Comparison of ENCODE assay signal across 8 mouse cellular contexts in genomic region chr11:75254252-75254912, GRCm38 (mm10).
DNase-seq lines count a peak whose midpoint lies in the region; ATAC-seq lines count a peak whose summit lies in the region.

No protein-coding gene starts in this region.

- no peak overlapping the region for H3K4me3 ChIP-seq in intestine, embryonic 15.5 days (replicated peaks)
- peak overlapping the region; percentile 15 for H3K4me3 ChIP-seq in liver, embryonic 15.5 days (replicated peaks)
- no peak overlapping the region for H3K4me3 ChIP-seq in midbrain, embryonic 15.5 days

- H3K36me3 ChIP-seq in intestine, embryonic 15.5 days: no peaks in the 10 kb centered on the region
- no peaks in the 10 kb centered on the region for H3K36me3 ChIP-seq in liver, embryonic 15.5 days (replicated peaks)
- no peaks in the 10 kb centered on the region for H3K36me3 ChIP-seq in midbrain, embryonic 15.5 days (replicated peaks)

- ATAC-seq in intestine, embryonic 15.5 days: peak; percentile 73
- peak; percentile 87 for ATAC-seq in liver, embryonic 15.5 days (ENCODE audit: insufficient read depth)
- no peak for ATAC-seq in midbrain, embryonic 15.5 days (replicated peaks)

- no peak overlapping the region for H3K4me2 ChIP-seq in intestine, embryonic 15.5 days (replicated peaks)
- H3K4me2 ChIP-seq in liver, embryonic 15.5 days: peak overlapping the region; percentile 50
- no peak overlapping the region for H3K4me2 ChIP-seq in midbrain, embryonic 15.5 days

- H3K9ac ChIP-seq in intestine, embryonic 15.5 days: no peak overlapping the region
- H3K9ac ChIP-seq in liver, embryonic 15.5 days: no peak overlapping the region; the same call in 1 of the 2 replicates
- no peak overlapping the region for H3K9ac ChIP-seq in midbrain, embryonic 15.5 days

- H3K4me1 ChIP-seq in intestine, embryonic 15.5 days (replicated peaks): peaks cover 7% of the 10 kb centered on the region
- H3K4me1 ChIP-seq in liver, embryonic 15.5 days (replicated peaks): peaks cover 17% of the 10 kb centered on the region
- H3K4me1 ChIP-seq in midbrain, embryonic 15.5 days: peaks cover 4% of the 10 kb centered on the region; the same call in 1 of the 2 replicates

- DNase-seq in CD4-positive helper T cell, adult 2 months (ENCODE audit: low read depth, low spot score): peak; percentile 50
- peak; percentile 46 for DNase-seq in NIH3T3 (ENCODE audit: low read depth)
- peak; percentile 70 to 78 for DNase-seq in frontal cortex, postnatal 36 days (ENCODE audit: low spot score in 2 of 2)
- peak; percentile 71 to 77 for DNase-seq in right cerebral cortex, postnatal 36 days (ENCODE audit: low spot score in 2 of 2)
- DNase-seq in cerebellum, postnatal 4 days (ENCODE audit: low spot score in 2 of 2): no peak

- H3K9me3 ChIP-seq in intestine, embryonic 15.5 days: no peaks in the 10 kb centered on the region
- no peaks in the 10 kb centered on the region for H3K9me3 ChIP-seq in liver, embryonic 15.5 days (replicated peaks)
- no peaks in the 10 kb centered on the region for H3K9me3 ChIP-seq in midbrain, embryonic 15.5 days

- 45% methylated on average over 13 of the region's 13 CpGs for WGBS in intestine, embryonic 15.5 days
- 40% methylated on average over 13 of the region's 13 CpGs for WGBS in liver, embryonic 15.5 days (ENCODE audit: insufficient replicate concordance)
- 70% methylated on average over 13 of the region's 13 CpGs for WGBS in midbrain, embryonic 15.5 days

- H3K27ac ChIP-seq in intestine, embryonic 15.5 days: no peak overlapping the region
- peak overlapping the region; percentile 45 for H3K27ac ChIP-seq in liver, embryonic 15.5 days (replicated peaks)
- H3K27ac ChIP-seq in midbrain, embryonic 15.5 days: no peak overlapping the region

- H3K27me3 ChIP-seq in intestine, embryonic 15.5 days (replicated peaks): no peaks in the 10 kb centered on the region
- peaks cover 3% of the 10 kb centered on the region; the same call in 1 of the 2 replicates for H3K27me3 ChIP-seq in liver, embryonic 15.5 days
- H3K27me3 ChIP-seq in midbrain, embryonic 15.5 days (replicated peaks): no peaks in the 10 kb centered on the region

Comparison
In these comparisons a context has a peak if more than half of its experiments do, and no peak if none do; other contexts are left out.
1. DNase-seq: peak in CD4-positive helper T cell, adult 2 months (single experiment), NIH3T3 (single experiment), frontal cortex, postnatal 36 days (2 of 2) and right cerebral cortex, postnatal 36 days (2 of 2); none in cerebellum, postnatal 4 days (0 of 2).